Mouse (Mus musculus): ENCODE data around the gene Fsd1. TPM values are rescaled to one million over a fixed set of nuclear protein-coding genes. Genes with fewer than 3 reads are reported as not detected.

Gene Fsd1
- polyA plus RNA-seq, 1 experiment from 2014 or later = 86.8 TPM

- Histone ChIP-seq H3K4me2 (ENCODE audit: low read depth) (peak overlapping the region; percentile 98), H3K4me1 (ENCODE audit: control insufficient read depth, insufficient read depth, low read length) (peaks cover 10% of the 10 kb centered on the region), H3K4me3 (ENCODE audit: low read depth, low read length) (peak overlapping the region; percentile 85), H3K9ac (ENCODE audit: low read length) (peak overlapping the region; percentile 90), H3K9me3 (ENCODE audit: control insufficient read depth, low read length) (no peaks in the 10 kb centered on the region), H3K36me3 (ENCODE audit: control insufficient read depth, insufficient read depth, low read length) (peaks cover 12% of the 10 kb centered on the region; the same call in 1 of the 2 replicates), H3K27me3 (ENCODE audit: control insufficient read depth, insufficient read depth, low read length) (0 out of 2 replicates have a peak, but pooled peaks cover 2% of the 10 kb centered on the region), H3K27ac (ENCODE audit: low read depth, low read length) (no peak overlapping the region)
- WGBS = 54% methylated on average over 2 of the region's 2 CpGs
- no peak for DNase-seq (ENCODE audit: low spot score)
- ATAC-seq (ENCODE audit: insufficient read depth, low FRiP score, low TSS enrichment) = no peak
Observed at GRCm38 (mm10) chr17:56009962-56010240, 23.6 kb downstream of the Fsd1 start.

GRCm38 (mm10) chr17:56010255-56010654, 23.9 kb downstream of the Fsd1 start:
- Histone ChIP-seq H3K27me3 (ENCODE audit: control insufficient read depth, insufficient read depth, low read length) (0 out of 2 replicates have a peak, but pooled peaks cover 2% of the 10 kb centered on the region), H3K36me3 (ENCODE audit: control insufficient read depth, insufficient read depth, low read length) (peaks cover 15% of the 10 kb centered on the region), H3K4me2 (ENCODE audit: low read depth) (peak overlapping the region; percentile 98), H3K9ac (ENCODE audit: low read length) (peak overlapping the region; percentile 90), H3K27ac (ENCODE audit: low read depth, low read length) (no peak overlapping the region), H3K4me3 (ENCODE audit: low read depth, low read length) (peak overlapping the region; percentile 85), H3K9me3 (ENCODE audit: control insufficient read depth, low read length) (no peaks in the 10 kb centered on the region), H3K4me1 (ENCODE audit: control insufficient read depth, insufficient read depth, low read length) (peaks cover 10% of the 10 kb centered on the region)
- DNase-seq (ENCODE audit: low spot score) (no peak), ATAC-seq (ENCODE audit: insufficient read depth, low FRiP score, low TSS enrichment) (no peak)
- WGBS = 69% methylated on average over 14 of the region's 14 CpGs

GRCm38 (mm10) chr17:56010681-56011080, 24.4 kb downstream of the Fsd1 start:
- Histone ChIP-seq H3K9me3 (ENCODE audit: control insufficient read depth, low read length) (no peaks in the 10 kb centered on the region), H3K36me3 (ENCODE audit: control insufficient read depth, insufficient read depth, low read length) (peaks cover 15% of the 10 kb centered on the region), H3K4me3 (ENCODE audit: low read depth, low read length) (0 out of 2 replicates have a peak overlapping the region, but pooled peaks have one; percentile 85), H3K4me2 (ENCODE audit: low read depth) (peak overlapping the region; percentile 98), H3K9ac (ENCODE audit: low read length) (peak overlapping the region; percentile 90; the same call in 1 of the 2 replicates), H3K4me1 (ENCODE audit: control insufficient read depth, insufficient read depth, low read length) (peaks cover 10% of the 10 kb centered on the region), H3K27me3 (ENCODE audit: control insufficient read depth, insufficient read depth, low read length) (0 out of 2 replicates have a peak, but pooled peaks cover under 1% of the 10 kb centered on the region), H3K27ac (ENCODE audit: low read depth, low read length) (no peak overlapping the region)
- 6% methylated on average over 9 of the region's 9 CpGs for WGBS
- ATAC-seq (ENCODE audit: insufficient read depth, low FRiP score, low TSS enrichment) (no peak), DNase-seq (ENCODE audit: low spot score) (peak; percentile 78)

GRCm38 (mm10) chr17:56011441-56011840, 25.1 kb downstream of the Fsd1 start:
- Histone ChIP-seq H3K27me3 (ENCODE audit: control insufficient read depth, insufficient read depth, low read length) (no peaks in the 10 kb centered on the region), H3K36me3 (ENCODE audit: control insufficient read depth, insufficient read depth, low read length) (peaks cover 23% of the 10 kb centered on the region), H3K27ac (ENCODE audit: low read depth, low read length) (no peak overlapping the region), H3K9ac (ENCODE audit: low read length) (no peak overlapping the region), H3K9me3 (ENCODE audit: control insufficient read depth, low read length) (no peaks in the 10 kb centered on the region), H3K4me3 (ENCODE audit: low read depth, low read length) (no peak overlapping the region), H3K4me2 (ENCODE audit: low read depth) (no peak overlapping the region), H3K4me1 (ENCODE audit: control insufficient read depth, insufficient read depth, low read length) (peaks cover 10% of the 10 kb centered on the region)
- WGBS = 91% methylated on average over 7 of the region's 7 CpGs
- ATAC-seq (ENCODE audit: insufficient read depth, low FRiP score, low TSS enrichment) = no peak
- DNase-seq (ENCODE audit: low spot score) = no peak

GRCm38 (mm10) chr17:56015293-56015692, 29.0 kb downstream of the Fsd1 start:
- H3K9me3 ChIP-seq (ENCODE audit: control insufficient read depth, low read length) = no peaks in the 10 kb centered on the region
- no peak for ATAC-seq (ENCODE audit: insufficient read depth, low FRiP score, low TSS enrichment)
- H3K9ac ChIP-seq (ENCODE audit: low read length) = no peak overlapping the region
- peaks cover 41% of the 10 kb centered on the region for H3K36me3 ChIP-seq (ENCODE audit: control insufficient read depth, insufficient read depth, low read length)
- H3K27ac ChIP-seq (ENCODE audit: low read depth, low read length) = no peak overlapping the region
- 96% methylated on average over 9 of the region's 9 CpGs for WGBS
- peaks cover 3% of the 10 kb centered on the region for H3K4me1 ChIP-seq (ENCODE audit: control insufficient read depth, insufficient read depth, low read length)
- DNase-seq (ENCODE audit: low spot score) = no peak
- no peak overlapping the region for H3K4me3 ChIP-seq (ENCODE audit: low read depth, low read length)
- no peak overlapping the region for H3K4me2 ChIP-seq (ENCODE audit: low read depth)
- H3K27me3 ChIP-seq (ENCODE audit: control insufficient read depth, insufficient read depth, low read length) = no peaks in the 10 kb centered on the region

GRCm38 (mm10) chr17:56016382-56016781, 30.1 kb downstream of the Fsd1 start:
- peaks cover 41% of the 10 kb centered on the region for H3K36me3 ChIP-seq (ENCODE audit: control insufficient read depth, insufficient read depth, low read length)
- no peaks in the 10 kb centered on the region for H3K27me3 ChIP-seq (ENCODE audit: control insufficient read depth, insufficient read depth, low read length)
- no peak overlapping the region for H3K9ac ChIP-seq (ENCODE audit: low read length)
- H3K27ac ChIP-seq (ENCODE audit: low read depth, low read length) = no peak overlapping the region
- no peak for ATAC-seq (ENCODE audit: insufficient read depth, low FRiP score, low TSS enrichment)
- H3K4me2 ChIP-seq (ENCODE audit: low read depth) = no peak overlapping the region
- H3K4me3 ChIP-seq (ENCODE audit: low read depth, low read length) = no peak overlapping the region
- 86% methylated on average over 8 of the region's 8 CpGs for WGBS
- DNase-seq (ENCODE audit: low spot score) = no peak
- H3K4me1 ChIP-seq (ENCODE audit: control insufficient read depth, insufficient read depth, low read length) = no peaks in the 10 kb centered on the region
- no peaks in the 10 kb centered on the region for H3K9me3 ChIP-seq (ENCODE audit: control insufficient read depth, low read length)

GRCm38 (mm10) chr17:56016793-56017785, 30.8 kb downstream of the Fsd1 start:
- peaks cover 34% of the 10 kb centered on the region for H3K36me3 ChIP-seq (ENCODE audit: control insufficient read depth, insufficient read depth, low read length)
- ATAC-seq (ENCODE audit: insufficient read depth, low FRiP score, low TSS enrichment) = no peak
- no peak for DNase-seq (ENCODE audit: low spot score)
- 87% methylated on average over 15 of the region's 15 CpGs for WGBS
- H3K4me3 ChIP-seq (ENCODE audit: low read depth, low read length) = no peak overlapping the region
- H3K9me3 ChIP-seq (ENCODE audit: control insufficient read depth, low read length) = no peaks in the 10 kb centered on the region
- no peak overlapping the region for H3K27ac ChIP-seq (ENCODE audit: low read depth, low read length)
- no peaks in the 10 kb centered on the region for H3K27me3 ChIP-seq (ENCODE audit: control insufficient read depth, insufficient read depth, low read length)
- no peak overlapping the region for H3K9ac ChIP-seq (ENCODE audit: low read length)
- H3K4me1 ChIP-seq (ENCODE audit: control insufficient read depth, insufficient read depth, low read length) = no peaks in the 10 kb centered on the region
- H3K4me2 ChIP-seq (ENCODE audit: low read depth) = no peak overlapping the region

- DNase-seq (ENCODE audit: low spot score) (no peak), ATAC-seq (ENCODE audit: insufficient read depth, low FRiP score, low TSS enrichment) (no peak)
- H3K36me3 ChIP-seq (ENCODE audit: control insufficient read depth, insufficient read depth, low read length) = peaks cover 34% of the 10 kb centered on the region
- no peak overlapping the region for H3K9ac ChIP-seq (ENCODE audit: low read length)
- WGBS = 81% methylated on average over 7 of the region's 7 CpGs
- no peak overlapping the region for H3K4me2 ChIP-seq (ENCODE audit: low read depth)
- H3K4me1 ChIP-seq (ENCODE audit: control insufficient read depth, insufficient read depth, low read length) = peaks cover 5% of the 10 kb centered on the region; the same call in 1 of the 2 replicates
- H3K9me3 ChIP-seq (ENCODE audit: control insufficient read depth, low read length) = no peaks in the 10 kb centered on the region
- H3K27me3 ChIP-seq (ENCODE audit: control insufficient read depth, insufficient read depth, low read length) = no peaks in the 10 kb centered on the region
- H3K4me3 ChIP-seq (ENCODE audit: low read depth, low read length) = no peak overlapping the region
- H3K27ac ChIP-seq (ENCODE audit: low read depth, low read length) = no peak overlapping the region
Observed at GRCm38 (mm10) chr17:56017848-56018247, 31.5 kb downstream of the Fsd1 start.

Data from neural tube, embryonic 11.5 days (tissue).